Mouse (Mus musculus): ENCODE data around the gene Sec22b.

DNA sequence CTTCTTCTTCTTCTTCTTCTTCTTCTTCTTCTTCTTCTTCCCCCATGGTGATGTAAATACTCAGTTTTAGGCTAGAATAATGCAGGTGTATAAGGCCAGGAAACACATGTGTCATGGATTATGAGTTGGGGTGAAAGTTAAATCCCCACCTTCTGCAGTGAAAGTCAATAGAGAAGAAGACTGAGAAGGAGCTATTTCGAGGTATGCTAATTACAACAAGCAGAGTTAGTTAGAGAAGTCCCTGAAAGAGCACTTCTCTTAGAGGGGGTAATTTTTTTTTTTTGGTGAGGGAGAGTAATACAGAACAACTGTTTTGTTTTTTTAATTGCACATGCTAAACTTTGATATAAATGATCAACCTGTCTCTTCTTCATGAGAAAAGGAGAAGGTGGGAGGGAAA is 55.9 kb downstream of the Sec22b start:
- TF ChIP-seq CTCF (IDR thresholded peaks at IDR 0.05; ENCODE audit: low read depth, low read length) (no peak), POLR2A (IDR thresholded peaks at IDR 0.05; ENCODE audit: insufficient read depth, low read length) (no peak)

Data from ES-Bruce4 (cell line).